24 mouse cellular contexts compared by ENCODE assay signal in genomic region chr9:30625635-30626034, GRCm38 (mm10).
"Had no signal": no experiment of that assay in that cellular context is flagged by ENCODE, and none has a peak within 500 bp of the region (broad histone marks: within the 10 kb centered on the region; RNA-seq: fewer than 3 reads in every experiment).

No protein-coding gene starts in this region.

- ATAC-seq: inflammation-experienced regulatory T-cells, adult 6 months; intestine, embryonic 15.5 days; intestine, postnatal 0 days had no signal

- DNase-seq: gastrocnemius, adult 2 months; gastrocnemius, postnatal 10 days; gastrocnemius, postnatal 25 days; heart, adult 2 months; heart, postnatal 14 days; heart, postnatal 36 days; kidney, adult 2 months; kidney, adult 9 months; kidney, postnatal 10 days; kidney, postnatal 25 days; liver; liver, embryonic 13.5 days had no signal

- H3K27ac ChIP-seq: gastrocnemius, adult 2 months; heart, adult 2 months; heart, embryonic 13.5 days; heart, embryonic 15.5 days; hindbrain, embryonic 13.5 days; hindbrain, embryonic 15.5 days; intestine, embryonic 15.5 days; left cerebral cortex, adult 2 months; liver, embryonic 13.5 days; liver, embryonic 15.5 days had no signal

- H3K9ac ChIP-seq: heart, embryonic 13.5 days; heart, embryonic 15.5 days; hindbrain, embryonic 13.5 days; hindbrain, embryonic 15.5 days; intestine, embryonic 15.5 days; liver, embryonic 13.5 days; liver, embryonic 15.5 days had no signal

- H3K9me3 ChIP-seq: heart, embryonic 13.5 days; heart, embryonic 15.5 days; hindbrain, embryonic 13.5 days; hindbrain, embryonic 15.5 days; intestine, embryonic 15.5 days; liver, embryonic 13.5 days; liver, embryonic 15.5 days had no signal

- H3K36me3 ChIP-seq: heart, embryonic 13.5 days; heart, embryonic 15.5 days; hindbrain, embryonic 13.5 days; hindbrain, embryonic 15.5 days; intestine, embryonic 15.5 days; liver, embryonic 13.5 days; liver, embryonic 15.5 days had no signal

- H3K4me2 ChIP-seq: heart, embryonic 11.5 days; heart, embryonic 13.5 days; heart, embryonic 15.5 days; hindbrain, embryonic 13.5 days; hindbrain, embryonic 15.5 days; intestine, embryonic 15.5 days; liver, embryonic 11.5 days; liver, embryonic 13.5 days; liver, embryonic 15.5 days had no signal

- H3K27me3 ChIP-seq: heart, embryonic 13.5 days; heart, embryonic 15.5 days; hindbrain, embryonic 13.5 days; hindbrain, embryonic 15.5 days; intestine, embryonic 15.5 days; liver, embryonic 13.5 days; liver, embryonic 15.5 days had no signal

- H3K4me1 ChIP-seq: heart, embryonic 15.5 days; hindbrain, embryonic 13.5 days; hindbrain, embryonic 15.5 days; intestine, embryonic 15.5 days; liver, embryonic 13.5 days; liver, embryonic 15.5 days had no signal

- H3K4me3 ChIP-seq: gastrocnemius, adult 2 months; heart, adult 2 months; heart, embryonic 13.5 days; heart, embryonic 15.5 days; hindbrain, embryonic 13.5 days; hindbrain, embryonic 15.5 days; intestine, embryonic 15.5 days; layer of hippocampus, adult 2 months; left cerebral cortex, adult 2 months; liver, embryonic 13.5 days; liver, embryonic 15.5 days had no signal
